Mouse (Mus musculus) heart, postnatal 0 days (tissue): ENCODE results near the gene Rbck1. TPM values are rescaled to one million over a fixed set of nuclear protein-coding genes. Genes with fewer than 3 reads are reported as not detected.

ENCODE experiments used
- ATAC-seq: fragments of 200-750 bp; cut with Nextera tagmentation; 2 replicates; pipeline ENCODE4 v1.8.0; 2017; ENCODE audit warnings: low read depth, moderate number of reproducible peaks, moderate library complexity; ENCODE audit not compliant: insufficient read depth
- DNase-seq: peaks from one replicate; pipeline ENCODE4 v3.0.0-alpha.2; 2016; ENCODE audit warnings: low spot score
- H3K27ac ChIP-seq: fragments of 300-500 bp; sonication (generic); 2 replicates; pipeline ENCODE4 v1.5.1; 2014; ENCODE audit warnings: low read depth, mild to moderate bottlenecking
- H3K27me3 ChIP-seq: fragments of 300-500 bp; sonication (generic); 2 replicates; pipeline ENCODE4 v1.6.1; 2014; ENCODE audit warnings: low read length, mixed read lengths; ENCODE audit not compliant: control insufficient read depth, insufficient read depth
- H3K36me3 ChIP-seq: fragments of 300-500 bp; sonication (generic); replicated peaks from 2 replicates; pipeline ENCODE4 v1.6.1; 2014; ENCODE audit warnings: low read length, mixed read lengths; ENCODE audit not compliant: control insufficient read depth, insufficient read depth
- H3K4me1 ChIP-seq: fragments of 300-500 bp; sonication (generic); 2 replicates; pipeline ENCODE4 v1.6.1; 2014; ENCODE audit warnings: antibody characterized with exemption; ENCODE audit not compliant: control insufficient read depth, insufficient read depth
- H3K4me2 ChIP-seq: fragments of 300-500 bp; sonication (generic); 2 replicates; pipeline ENCODE4 v1.6.1; 2014; ENCODE audit warnings: low read depth, mild to moderate bottlenecking, low read length, moderate library complexity
- H3K4me3 ChIP-seq: fragments of 300-500 bp; sonication (generic); 2 replicates; pipeline ENCODE4 v1.5.1; 2014; ENCODE audit warnings: low read depth, low read length
- H3K9ac ChIP-seq: fragments of 300-500 bp; sonication (generic); replicated peaks from 2 replicates; pipeline ENCODE4 v1.6.1; 2014; ENCODE audit warnings: low read depth, low read length, mixed read lengths
- H3K9me3 ChIP-seq: fragments of 300-500 bp; sonication (generic); replicated peaks from 2 replicates; pipeline ENCODE4 v1.6.1; 2016; ENCODE audit warnings: low read length; ENCODE audit not compliant: control insufficient read depth
- CTCF ChIP-seq: IDR thresholded peaks from 2 replicates; pipeline ENCODE4 v1.5.1; 2016; ENCODE audit warnings: antibody characterized with exemption, control low read depth, low read depth
- EP300 ChIP-seq: IDR thresholded peaks from 2 replicates; pipeline ENCODE4 v1.6.1; 2016; ENCODE audit warnings: antibody characterized with exemption, low read depth
- WGBS: fragments of 180-500 bp; shearing (Covaris S2); extraction: QIAGEN DNeasy Blood & Tissue Kit; methylation state at CpG from one replicate; pipeline ENCODE4 v1.1.7; 2014; 5-methylcytosine and 5-hydroxymethylcytosine counted together
- polyA plus RNA-seq: library from polyadenylated mRNA; unstranded; fragments of >200 nt; fragmentation: Nextera tagmentation; extraction: Ambion mirVana; gene quantifications from 2 replicates; pipeline ENCODE4 v1.2.1, GENCODE M21; 2015
- total RNA-seq: library from RNA; depleted of rRNA; stranded (reverse); fragments of >200 nt; gene quantifications from 2 replicates; pipeline ENCODE4 v1.2.3, GENCODE M21; 2014; ENCODE audit warnings: low replicate concordance

Gene Rbck1
- total and polyA plus RNA-seq, 2 experiments from 2014 or later: 54.4 to 104 TPM

GRCm38 (mm10) chr2:152372104-152372503 is 39.7 kb upstream of the Rbck1 start:
- Histone ChIP-seq H3K9me3 (no peaks in the 10 kb centered on the region), H3K36me3 (no peaks in the 10 kb centered on the region), H3K4me3 (no peak overlapping the region), H3K27me3 (peaks cover 11% of the 10 kb centered on the region; the same call in 1 of the 2 replicates), H3K4me1 (no peaks in the 10 kb centered on the region; the same call in 1 of the 2 replicates), H3K9ac (no peak overlapping the region), H3K4me2 (no peak overlapping the region), H3K27ac (no peak overlapping the region)
- TF ChIP-seq CTCF: no peak
- no peak for TF ChIP-seq EP300
- DNase-seq (no peak), ATAC-seq (no peak)
- 72% methylated on average over 7 of the region's 7 CpGs for WGBS

- DNase-seq (peak; percentile 58), ATAC-seq (peak; percentile 51)
- H3K9ac ChIP-seq: no peak overlapping the region
- no peaks in the 10 kb centered on the region for H3K9me3 ChIP-seq
- no peaks in the 10 kb centered on the region for H3K4me1 ChIP-seq
- no peak overlapping the region for H3K27ac ChIP-seq
- TF ChIP-seq CTCF (peak; percentile 93), EP300 (no peak)
- H3K4me3 ChIP-seq: no peak overlapping the region
- no peaks in the 10 kb centered on the region for H3K27me3 ChIP-seq
- no peaks in the 10 kb centered on the region for H3K36me3 ChIP-seq
- WGBS: 28% methylated on average over 14 of the region's 14 CpGs
- no peak overlapping the region for H3K4me2 ChIP-seq
These were observed 36.2 kb upstream of the Rbck1 start for GRCm38 (mm10) chr2:152368532-152369140.

GRCm38 (mm10) chr2:152367917-152368316 is 35.5 kb upstream of the Rbck1 start:
- H3K36me3 ChIP-seq: no peaks in the 10 kb centered on the region
- 60% methylated on average over 5 of the region's 5 CpGs for WGBS
- H3K9me3 ChIP-seq: no peaks in the 10 kb centered on the region
- no peak overlapping the region for H3K27ac ChIP-seq
- H3K9ac ChIP-seq: no peak overlapping the region
- TF ChIP-seq EP300: no peak
- no peaks in the 10 kb centered on the region for H3K27me3 ChIP-seq
- no peaks in the 10 kb centered on the region for H3K4me1 ChIP-seq
- ATAC-seq: no peak
- H3K4me2 ChIP-seq: no peak overlapping the region
- no peak overlapping the region for H3K4me3 ChIP-seq
- no peak for DNase-seq

GRCm38 (mm10) chr2:152363245-152364147 is 31.0 kb upstream of the Rbck1 start:
- H3K9me3 ChIP-seq: no peaks in the 10 kb centered on the region
- peak; percentile 86 for TF ChIP-seq CTCF
- no peak; the same call in 1 of the 2 replicates for TF ChIP-seq EP300
- H3K27ac ChIP-seq: peak overlapping the region; percentile 80
- no peak overlapping the region for H3K9ac ChIP-seq
- ATAC-seq (peak; percentile 88), DNase-seq (peak; percentile 95)
- H3K4me2 ChIP-seq: peak overlapping the region; percentile 37
- H3K4me3 ChIP-seq: no peak overlapping the region
- 6% methylated on average over 17 of the region's 17 CpGs for WGBS
- H3K4me1 ChIP-seq: peaks cover 15% of the 10 kb centered on the region
- H3K36me3 ChIP-seq: no peaks in the 10 kb centered on the region
- no peaks in the 10 kb centered on the region for H3K27me3 ChIP-seq

GRCm38 (mm10) chr2:152361193-152361592 is 28.7 kb upstream of the Rbck1 start:
- no peaks in the 10 kb centered on the region for H3K9me3 ChIP-seq
- no peak overlapping the region for H3K27ac ChIP-seq
- H3K4me1 ChIP-seq: peaks cover 15% of the 10 kb centered on the region
- H3K9ac ChIP-seq: no peak overlapping the region
- H3K4me2 ChIP-seq: no peak overlapping the region
- no peak overlapping the region for H3K4me3 ChIP-seq
- 88% methylated on average over 8 of the region's 8 CpGs for WGBS
- no peaks in the 10 kb centered on the region for H3K27me3 ChIP-seq
- TF ChIP-seq EP300 (no peak), CTCF (no peak)
- H3K36me3 ChIP-seq: no peaks in the 10 kb centered on the region
- ATAC-seq (no peak), DNase-seq (no peak)
